Mouse (Mus musculus): ENCODE results near the gene Ak2. TPM values are rescaled to one million over a fixed set of nuclear protein-coding genes. Genes with fewer than 3 reads are reported as not detected.

Ak2 gene
- total RNA-seq, 2 experiments from 2014 or later: 107 to 165 TPM

DNA sequence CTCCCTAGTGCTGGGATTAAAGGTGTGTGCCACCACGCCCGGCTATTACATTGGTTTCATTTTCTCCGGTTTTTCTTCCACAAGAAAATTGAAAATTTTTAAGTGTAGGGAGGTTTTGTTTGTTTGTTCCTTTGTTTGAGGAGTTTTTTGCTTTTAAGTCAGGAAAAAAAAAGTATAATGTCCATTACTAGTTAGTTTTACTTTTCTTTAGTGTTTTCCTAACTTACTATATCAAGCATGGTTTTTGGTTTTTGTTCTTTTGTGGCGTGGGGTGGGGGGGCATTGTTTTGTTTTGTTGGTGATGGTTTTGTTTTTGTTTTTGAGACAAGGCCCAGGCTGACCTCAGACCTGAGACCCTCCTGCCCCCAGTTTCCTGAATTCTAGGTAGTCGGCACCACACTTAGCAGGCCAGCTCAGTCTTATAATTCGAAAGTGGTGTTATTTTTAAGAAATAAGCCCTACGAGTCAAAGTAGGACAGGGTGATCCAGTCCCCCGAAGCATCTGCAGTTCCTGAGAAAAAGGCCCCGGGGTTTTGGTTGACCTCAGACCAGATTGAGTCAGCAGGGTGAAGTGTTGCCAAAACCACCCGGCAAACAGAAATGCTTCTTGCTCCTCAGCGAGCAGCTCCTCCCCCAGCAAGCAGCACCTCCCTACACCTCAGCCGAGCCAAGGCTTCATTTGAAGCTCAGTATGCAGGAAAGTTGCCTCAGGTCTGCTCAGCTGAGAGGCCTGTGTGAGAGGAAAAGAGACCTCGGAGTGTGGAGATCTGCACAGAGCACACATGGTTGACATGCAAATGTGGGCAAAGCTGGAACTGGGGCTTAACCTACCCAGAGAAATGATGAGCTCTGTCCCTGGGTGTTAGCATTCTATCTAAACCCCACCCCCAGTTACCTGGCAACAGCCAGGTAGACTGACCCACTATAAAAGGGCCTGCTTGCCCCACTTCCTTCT lies 43.2 kb downstream of the Ak2 start:
- ATAC-seq (replicated peaks; ENCODE audit: poor library complexity): peak; percentile 55

DNA sequence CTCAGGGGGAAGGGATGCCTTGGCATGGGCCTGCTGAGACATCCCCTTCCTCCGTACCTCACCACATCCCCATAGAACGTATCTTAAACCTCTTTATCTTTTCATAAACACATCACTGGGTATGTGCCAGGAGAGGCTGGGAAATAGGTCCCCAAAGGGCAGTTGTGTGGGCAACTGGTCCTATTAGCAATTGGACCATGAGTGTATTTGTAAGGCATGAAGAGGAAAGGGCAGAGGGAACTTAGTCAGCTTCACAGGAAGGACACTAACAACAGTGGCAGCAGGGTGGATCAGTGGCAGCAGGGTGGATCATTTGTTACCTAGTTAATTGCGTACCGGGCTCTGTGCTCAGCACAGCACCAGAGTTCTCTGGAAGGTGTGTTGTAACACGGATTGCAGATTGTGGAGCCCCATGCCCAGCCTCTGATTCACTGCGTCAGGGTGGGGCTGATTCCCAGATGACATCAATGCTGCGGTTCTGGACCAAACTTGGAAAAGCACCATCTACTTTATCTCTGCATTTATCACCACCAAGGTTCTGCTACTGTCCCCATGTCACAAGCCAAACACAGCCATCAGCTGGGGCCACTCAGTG lies 44.2 kb downstream of the Ak2 start:
- ATAC-seq (replicated peaks; ENCODE audit: poor library complexity): no peak

- ATAC-seq (replicated peaks; ENCODE audit: poor library complexity): 0 out of 2 replicates have a peak, but pooled peaks have one; percentile 23
Measured at GRCm38 (mm10) chr4:129047721-129048421, 56.1 kb downstream of the Ak2 start.

- peak; percentile 76 for ATAC-seq (replicated peaks; ENCODE audit: poor library complexity)
Measured at GRCm38 (mm10) chr4:129048501-129049305, 56.9 kb downstream of the Ak2 start.

GRCm38 (mm10) chr4:129049306-129050011 lies 57.7 kb downstream of the Ak2 start:
- peak; percentile 7; the same call in 1 of the 2 replicates for ATAC-seq (replicated peaks; ENCODE audit: poor library complexity)

DNA sequence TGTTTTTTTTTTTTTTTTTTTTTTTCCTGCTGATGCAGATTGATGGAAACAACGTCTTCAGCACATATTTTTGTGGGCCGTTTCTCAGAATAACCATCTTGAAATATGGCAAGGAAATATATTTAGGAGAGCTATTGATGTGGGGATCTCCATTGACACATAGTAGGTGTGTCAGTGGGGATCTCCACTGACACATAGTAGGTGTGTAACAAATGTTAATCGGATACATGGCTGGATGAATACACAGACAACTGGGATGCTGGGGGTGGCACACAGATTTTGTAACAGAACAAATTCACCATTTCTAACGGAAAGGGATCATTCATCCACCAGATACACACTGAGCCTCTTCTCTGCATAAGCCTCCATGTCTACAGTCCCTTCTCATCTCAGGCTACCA lies 58.6 kb downstream of the Ak2 start:
- no peak for ATAC-seq (replicated peaks; ENCODE audit: poor library complexity)

DNA sequence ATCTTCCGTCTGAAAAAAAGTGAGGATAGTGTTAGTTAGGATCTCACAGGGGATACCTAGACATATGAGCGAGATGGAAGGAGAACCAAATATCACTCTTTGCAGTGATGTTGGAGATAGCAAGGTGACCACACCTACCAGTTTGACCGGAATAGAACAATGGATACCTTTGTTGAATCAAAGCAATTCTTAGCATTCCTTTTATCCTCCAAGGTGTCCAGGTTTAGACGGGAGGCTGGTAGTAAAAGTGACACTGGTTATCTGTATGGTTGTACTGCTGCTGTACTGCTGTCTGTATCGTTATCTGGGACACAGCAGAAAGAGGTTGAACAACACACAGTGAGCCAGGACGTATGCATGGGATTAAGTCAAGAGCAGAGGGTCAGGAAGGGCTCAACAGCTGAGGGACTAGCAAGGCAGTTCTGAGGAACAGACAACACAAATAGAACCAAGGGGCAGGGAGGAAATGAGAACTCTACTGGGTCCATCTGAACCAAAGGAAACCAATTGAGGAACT lies 59.2 kb downstream of the Ak2 start:
- peak; percentile 49 for ATAC-seq (replicated peaks; ENCODE audit: poor library complexity)

- no peak; the same call in 1 of the 2 replicates for ATAC-seq (replicated peaks; ENCODE audit: poor library complexity)
Measured at GRCm38 (mm10) chr4:129051461-129052183, 59.9 kb downstream of the Ak2 start.

DNA sequence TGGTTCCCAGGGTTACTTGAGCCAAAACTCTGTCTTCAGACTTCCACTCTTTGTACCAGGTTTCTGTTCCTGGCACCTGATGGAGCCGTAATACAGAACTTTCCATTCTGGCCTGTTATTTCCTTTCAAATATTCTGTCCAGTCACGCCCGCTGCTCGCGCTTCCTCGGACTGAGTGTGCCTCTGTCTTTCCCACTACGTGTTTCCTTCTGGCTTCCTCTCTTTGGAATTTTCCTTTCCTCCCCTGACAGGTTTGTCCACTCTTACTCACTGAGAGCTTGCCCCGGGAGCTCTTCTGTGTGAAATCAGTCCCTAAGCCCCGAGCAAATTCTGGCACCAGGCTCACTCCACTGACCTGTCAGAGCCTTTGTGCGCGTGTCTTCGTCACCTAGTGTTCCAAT lies 63.0 kb downstream of the Ak2 start:
- ATAC-seq (replicated peaks; ENCODE audit: poor library complexity): no peak

DNA sequence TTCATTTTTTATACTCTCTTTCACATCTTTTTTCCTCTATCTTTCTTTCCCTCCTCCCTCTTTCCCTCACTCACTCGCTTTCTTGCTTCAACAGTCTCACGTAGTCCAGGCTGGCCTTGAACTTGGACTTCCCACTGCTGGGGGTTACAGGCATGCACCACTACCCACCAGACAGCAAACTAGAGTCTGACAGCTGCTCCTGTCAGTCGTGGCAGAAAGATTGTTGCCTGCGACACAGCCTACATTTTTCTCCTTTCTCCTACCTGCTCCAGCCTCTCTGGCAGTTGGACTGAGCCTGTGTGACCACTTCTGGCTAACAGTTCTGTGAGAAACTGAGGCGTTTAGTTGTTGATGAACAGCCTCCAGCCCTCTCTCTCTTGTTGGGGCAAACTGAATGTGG lies 63.8 kb downstream of the Ak2 start:
- ATAC-seq (replicated peaks; ENCODE audit: poor library complexity): no peak

DNA sequence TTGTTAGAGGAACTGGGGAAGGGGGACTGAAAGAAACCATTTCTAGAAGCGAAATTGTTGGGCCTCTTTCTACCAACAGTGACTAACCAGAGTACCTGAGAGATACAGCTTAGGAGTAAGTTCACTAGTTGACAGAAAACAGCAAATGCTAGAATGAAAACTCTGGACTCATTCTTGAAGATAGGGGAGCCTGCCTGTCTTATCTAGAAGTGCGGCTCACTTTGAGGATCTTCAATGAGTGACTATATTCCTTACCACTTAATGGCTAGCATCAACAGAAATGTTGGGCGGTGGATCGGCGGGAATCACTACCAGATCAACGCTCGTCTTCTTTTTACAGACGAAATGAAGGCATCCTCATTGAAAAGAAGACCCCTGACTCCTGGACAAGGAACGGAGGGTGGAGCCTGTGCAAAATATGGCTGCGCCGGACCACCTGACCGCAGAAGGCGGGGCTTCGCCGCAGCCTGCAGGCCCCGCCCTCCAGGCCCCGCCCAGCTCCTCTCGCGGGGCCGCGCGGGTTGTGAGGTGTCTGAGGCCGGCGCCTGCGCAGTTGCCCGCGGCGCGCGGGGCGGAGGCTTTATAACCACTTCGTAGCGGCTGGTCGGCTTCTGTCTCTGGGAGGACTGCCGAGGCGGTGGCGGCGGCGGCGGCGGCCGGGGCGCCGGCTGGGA lies 65.9 kb downstream of the Ak2 start:
- peak; percentile 77 for ATAC-seq (replicated peaks; ENCODE audit: poor library complexity)

DNA sequence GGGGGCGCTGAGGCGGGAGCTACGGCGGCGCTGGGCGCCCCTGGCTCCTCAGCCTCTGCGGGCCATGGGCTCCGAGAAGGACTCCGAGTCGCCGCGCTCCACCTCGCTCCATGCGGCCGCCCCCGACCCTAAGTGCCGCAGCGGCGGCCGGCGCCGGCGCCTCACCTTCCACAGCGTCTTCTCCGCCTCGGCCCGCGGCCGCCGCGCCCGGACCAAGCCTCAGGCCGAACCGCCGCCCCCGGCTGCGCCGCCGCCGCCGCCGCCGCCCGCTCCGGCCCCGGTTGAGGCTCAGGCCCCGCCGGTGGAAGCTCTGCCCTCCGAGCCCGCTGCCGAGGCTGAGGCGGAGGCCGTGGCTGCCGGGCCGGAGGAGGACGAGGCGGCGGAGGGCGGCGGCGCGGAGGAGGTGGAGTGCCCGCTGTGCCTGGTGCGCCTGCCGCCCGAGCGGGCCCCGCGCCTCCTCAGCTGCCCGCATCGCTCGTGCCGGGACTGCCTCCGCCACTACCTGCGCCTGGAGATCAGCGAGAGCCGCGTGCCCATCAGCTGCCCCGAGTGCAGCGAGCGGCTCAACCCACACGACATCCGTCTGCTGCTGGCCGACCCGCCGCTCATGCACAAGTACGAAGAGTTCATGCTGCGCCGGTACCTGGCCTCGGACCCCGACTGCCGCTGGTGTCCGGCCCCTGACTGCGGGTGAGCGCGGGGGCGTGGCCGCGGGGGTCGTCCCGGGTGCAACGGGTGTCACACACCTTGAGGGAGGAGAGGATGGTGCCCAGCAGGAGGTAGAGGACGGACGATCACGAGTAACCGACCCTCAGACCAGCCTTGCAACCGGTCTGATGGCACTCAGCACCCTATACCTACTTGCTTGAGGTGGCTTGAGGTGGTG lies 66.7 kb downstream of the Ak2 start, which contains the start of gene Rnf19b:
Gene Rnf19b (plus strand): TSS at position 65 of the 886 bp plus-strand sequence.
- ATAC-seq (replicated peaks; ENCODE audit: poor library complexity): peak; percentile 10

GRCm38 (mm10) chr4:129059125-129059551 lies 67.4 kb downstream of the Ak2 start:
- ATAC-seq (replicated peaks; ENCODE audit: poor library complexity): peak; percentile 45

DNA sequence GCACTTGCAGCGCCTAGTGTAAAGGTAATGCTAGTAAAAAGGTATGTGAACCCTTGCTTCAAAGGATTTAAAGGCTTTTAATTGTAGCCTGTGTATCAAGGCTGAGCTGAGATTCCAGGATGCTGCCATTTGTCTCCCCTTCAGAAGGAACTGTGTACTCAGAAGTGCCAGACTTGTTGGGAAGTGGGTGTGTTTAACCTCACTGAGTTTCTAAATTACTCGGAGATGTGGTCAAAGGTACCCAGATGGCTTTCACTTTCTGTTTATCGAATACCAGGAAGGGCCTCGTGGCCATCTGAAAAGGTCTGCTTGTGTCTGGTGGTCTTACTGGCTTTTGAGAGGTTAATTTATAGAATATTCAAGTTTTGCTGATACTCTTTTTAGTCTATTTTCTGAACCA lies 68.2 kb downstream of the Ak2 start:
- ATAC-seq (replicated peaks; ENCODE audit: poor library complexity): no peak
